In the genomic region with DNA sequence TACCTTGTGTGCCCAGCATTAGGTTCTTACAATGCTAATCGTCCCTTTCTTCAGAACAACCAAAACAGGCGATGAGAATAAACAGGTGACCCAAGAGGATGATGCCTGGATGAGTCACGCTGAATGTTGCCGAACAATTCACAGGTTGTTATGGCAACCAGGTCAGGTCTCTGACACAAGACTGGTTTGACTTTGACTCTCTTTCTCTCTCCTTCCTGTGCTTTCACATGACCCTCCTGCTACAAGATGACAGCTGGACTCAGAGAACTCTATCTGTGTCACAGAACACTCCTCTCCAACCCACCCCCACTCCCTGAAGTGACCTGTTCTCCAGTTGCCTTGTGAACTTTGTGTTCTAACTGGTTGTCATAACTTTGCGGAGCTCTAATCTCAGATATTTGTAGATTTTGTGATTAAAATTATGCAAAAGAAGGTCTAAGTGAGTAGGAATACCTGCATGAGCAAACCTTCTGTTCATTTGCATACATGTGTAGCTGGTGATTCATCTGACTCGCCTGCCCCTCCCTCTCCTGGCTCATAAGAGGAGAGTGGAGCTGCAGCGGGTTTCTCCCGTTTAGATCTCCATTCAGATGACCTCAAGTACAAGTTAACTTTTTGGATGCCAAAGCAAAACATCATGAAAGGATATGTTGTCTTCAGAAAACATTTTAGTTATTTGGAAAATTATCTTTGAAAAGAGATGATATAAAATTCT, we compare ENCODE assay signal across 17 mouse cellular contexts.
DNase-seq lines count a peak whose midpoint lies in the region; ATAC-seq and TF ChIP-seq lines count a peak whose summit lies in the region.
"Had no signal": no experiment of that assay in that cellular context is flagged by ENCODE, and none has a peak within 500 bp of the region (broad histone marks: within the 10 kb centered on the region; RNA-seq: fewer than 3 reads in every experiment).

No protein-coding gene starts in this region.

- no peaks in the 10 kb centered on the region for H3K79me2 ChIP-seq in liver, adult 2 months (ENCODE audit: control insufficient read depth, insufficient read depth, low read length)

- DNase-seq in liver, adult 2 months (ENCODE audit: extremely low read depth, low read depth, low spot score), result peak; percentile 13
- DNase-seq in liver, result no peak
- peak; percentile 58 for DNase-seq in CD4-positive helper T cell, adult 2 months (ENCODE audit: low read depth, low spot score)
- no peak for DNase-seq in adrenal gland, adult 2 months
- DNase-seq in cerebellum, adult 11-12 months, result no peak
- no peak for DNase-seq in cerebellum, adult 2 months
- DNase-seq: B cell, adult 2 months; gastrocnemius, postnatal 14 days; thymus, postnatal 14 days had no signal

- no peak overlapping the region for H3K4me2 ChIP-seq in midbrain, embryonic 16.5 days (ENCODE audit: low read length)
- H3K4me2 ChIP-seq: embryonic facial prominence, embryonic 15.5 days; forebrain, embryonic 15.5 days; neural tube, embryonic 12.5 days; stomach, embryonic 15.5 days had no signal

- WGBS in liver, adult 2 months, result 57% methylated on average over 8 of the region's 8 CpGs
- 67% methylated on average over 8 of the region's 8 CpGs for WGBS in midbrain, embryonic 16.5 days
- WGBS in cerebellum, adult 2 months, result 64% methylated on average over 8 of the region's 8 CpGs

- no peak overlapping the region for H3K27ac ChIP-seq in liver, adult 2 months (replicated peaks; ENCODE audit: insufficient read depth, low read depth, low read length)
- no peak overlapping the region for H3K27ac ChIP-seq in midbrain, embryonic 16.5 days (ENCODE audit: low read length)
- no peak overlapping the region for H3K27ac ChIP-seq in cerebellum, adult 2 months (ENCODE audit: insufficient read depth, low read length)
- H3K27ac ChIP-seq: embryonic facial prominence, embryonic 15.5 days; forebrain, embryonic 15.5 days; heart, embryonic 10.5 days; neural tube, embryonic 12.5 days; stomach, embryonic 15.5 days had no signal

- ATAC-seq in activated CD4-positive, CD25-positive, alpha-beta regulatory T cell, adult 4 months, result peak; percentile 82
- peak; percentile 62; the same call in 1 of the 2 replicates for ATAC-seq in midbrain, embryonic 16.5 days
- ATAC-seq: forebrain, embryonic 15.5 days had no signal

- no peaks in the 10 kb centered on the region for H3K36me3 ChIP-seq in liver, adult 2 months (ENCODE audit: control insufficient read depth, insufficient read depth, low read length)
- H3K36me3 ChIP-seq in midbrain, embryonic 16.5 days (ENCODE audit: control insufficient read depth, insufficient read depth, low read length), result no peaks in the 10 kb centered on the region
- H3K36me3 ChIP-seq: embryonic facial prominence, embryonic 15.5 days; forebrain, embryonic 15.5 days; heart, embryonic 10.5 days; neural tube, embryonic 12.5 days; stomach, embryonic 15.5 days had no signal

- H3K4me1 ChIP-seq in liver, adult 2 months (ENCODE audit: control insufficient read depth, insufficient read depth, low read length), result no peaks in the 10 kb centered on the region
- 0 out of 2 replicates have a peak, but pooled peaks cover 2% of the 10 kb centered on the region for H3K4me1 ChIP-seq in midbrain, embryonic 16.5 days (ENCODE audit: control insufficient read depth, insufficient read depth, low read length)
- H3K4me1 ChIP-seq in cerebellum, adult 2 months (ENCODE audit: control insufficient read depth, insufficient read depth, low read length), result no peaks in the 10 kb centered on the region
- H3K4me1 ChIP-seq: embryonic facial prominence, embryonic 15.5 days; forebrain, embryonic 15.5 days; neural tube, embryonic 12.5 days; stomach, embryonic 15.5 days had no signal

- H3K9me3 ChIP-seq in midbrain, embryonic 16.5 days (replicated peaks; ENCODE audit: control insufficient read depth, low read length, poor library complexity, severe bottlenecking), result no peaks in the 10 kb centered on the region
- H3K9me3 ChIP-seq: embryonic facial prominence, embryonic 15.5 days; forebrain, embryonic 15.5 days; heart, embryonic 10.5 days; megakaryocyte, embryonic 14.5 days; neural tube, embryonic 12.5 days; stomach, embryonic 15.5 days had no signal

- H3K4me3 ChIP-seq in liver, adult 2 months (ENCODE audit: insufficient read depth, low read depth, low read length), result no peak overlapping the region
- H3K4me3 ChIP-seq in midbrain, embryonic 16.5 days (ENCODE audit: low read depth, low read length), result no peak overlapping the region
- H3K4me3 ChIP-seq in cerebellum, adult 2 months (replicated peaks; ENCODE audit: insufficient read depth, low read depth, low read length), result no peak overlapping the region
- H3K4me3 ChIP-seq: embryonic facial prominence, embryonic 15.5 days; forebrain, embryonic 15.5 days; heart, embryonic 10.5 days; megakaryocyte, embryonic 14.5 days; neural tube, embryonic 12.5 days; stomach, embryonic 15.5 days had no signal

- TF ChIP-seq CTCF in liver, adult 2 months (IDR thresholded peaks at IDR 0.05; ENCODE audit: low read depth, low read length), result no peak
- TF ChIP-seq CTCF in cerebellum, adult 2 months (IDR thresholded peaks at IDR 0.05; ENCODE audit: borderline replicate concordance, insufficient read depth, low read depth, low read length), result no peak

- no peaks in the 10 kb centered on the region for H3K27me3 ChIP-seq in liver, adult 2 months (ENCODE audit: control insufficient read depth, insufficient read depth, low read length)
- H3K27me3 ChIP-seq in midbrain, embryonic 16.5 days (ENCODE audit: control insufficient read depth, insufficient read depth, low read depth, low read length), result no peaks in the 10 kb centered on the region
- H3K27me3 ChIP-seq in cerebellum, adult 2 months (ENCODE audit: control insufficient read depth, insufficient read depth, low read length), result no peaks in the 10 kb centered on the region
- H3K27me3 ChIP-seq: embryonic facial prominence, embryonic 15.5 days; forebrain, embryonic 15.5 days; megakaryocyte, embryonic 14.5 days; neural tube, embryonic 12.5 days; stomach, embryonic 15.5 days had no signal

- H3K9ac ChIP-seq in liver, adult 2 months (ENCODE audit: low read depth, low read length), result no peak overlapping the region
- H3K9ac ChIP-seq in midbrain, embryonic 16.5 days (ENCODE audit: low read depth, low read length), result no peak overlapping the region
- H3K9ac ChIP-seq: embryonic facial prominence, embryonic 15.5 days; forebrain, embryonic 15.5 days; neural tube, embryonic 12.5 days; stomach, embryonic 15.5 days had no signal

- no peak for TF ChIP-seq POLR2A in liver, adult 2 months (IDR thresholded peaks at IDR 0.05; ENCODE audit: extremely low read depth, insufficient read depth, low read length)
- no peak for TF ChIP-seq POLR2A in cerebellum, adult 2 months (IDR thresholded peaks at IDR 0.05; ENCODE audit: borderline replicate concordance, insufficient read depth, low read length)

Comparison
In these comparisons a context has a peak if more than half of its experiments do, and no peak if none do; other contexts are left out.
1. DNase-seq: peak in liver, adult 2 months (single experiment) and CD4-positive helper T cell, adult 2 months (single experiment); none in liver (single experiment), adrenal gland, adult 2 months (single experiment), cerebellum, adult 11-12 months (single experiment) and cerebellum, adult 2 months (0 of 2).